Mouse (Mus musculus): Measurements from ENCODE around the gene Dusp22. TPM values are rescaled to one million over a fixed set of nuclear protein-coding genes. Genes with fewer than 3 reads are reported as not detected.
A peak's percentile ranks its signal among the peaks of the same experiment; 100 is the strongest.

Gene Dusp22
- polyA plus RNA-seq, 1 experiment from 2014 or later: 45.0 TPM

DNA sequence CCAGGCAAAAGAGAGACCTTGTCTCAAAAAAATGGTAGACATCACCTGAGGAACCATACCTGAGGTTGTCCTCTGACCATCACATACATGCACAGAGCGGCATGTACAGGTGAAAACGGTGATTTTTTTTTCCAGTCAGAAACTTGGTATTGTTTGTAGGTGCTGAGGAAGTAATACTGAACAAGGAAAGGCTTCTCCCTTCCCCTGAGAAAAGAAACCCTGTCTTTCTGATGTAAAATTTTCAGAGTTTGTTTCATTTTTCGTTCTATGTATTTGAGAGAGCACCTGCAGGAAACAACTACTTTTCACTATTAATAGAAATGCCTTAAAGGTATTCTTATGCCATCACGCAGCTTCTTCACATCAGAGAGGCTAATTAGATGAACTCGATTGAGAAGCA, 19.0 kb downstream of the Dusp22 start:
- no peak overlapping the region for H3K27ac ChIP-seq (replicated peaks)
- no peak overlapping the region for H3K9ac ChIP-seq
- H3K4me3 ChIP-seq (replicated peaks): no peak overlapping the region
- ATAC-seq (ENCODE audit: insufficient number of reproducible peaks, low FRiP score, low TSS enrichment, low read depth): no peak
- no peaks in the 10 kb centered on the region for H3K4me1 ChIP-seq
- H3K36me3 ChIP-seq: 0 out of 2 replicates have a peak, but pooled peaks cover 4% of the 10 kb centered on the region
- no peaks in the 10 kb centered on the region for H3K9me3 ChIP-seq (replicated peaks)
- H3K27me3 ChIP-seq: no peaks in the 10 kb centered on the region
- H3K4me2 ChIP-seq (replicated peaks): no peak overlapping the region
- WGBS: 84% methylated on average over 5 of the region's 5 CpGs

DNA sequence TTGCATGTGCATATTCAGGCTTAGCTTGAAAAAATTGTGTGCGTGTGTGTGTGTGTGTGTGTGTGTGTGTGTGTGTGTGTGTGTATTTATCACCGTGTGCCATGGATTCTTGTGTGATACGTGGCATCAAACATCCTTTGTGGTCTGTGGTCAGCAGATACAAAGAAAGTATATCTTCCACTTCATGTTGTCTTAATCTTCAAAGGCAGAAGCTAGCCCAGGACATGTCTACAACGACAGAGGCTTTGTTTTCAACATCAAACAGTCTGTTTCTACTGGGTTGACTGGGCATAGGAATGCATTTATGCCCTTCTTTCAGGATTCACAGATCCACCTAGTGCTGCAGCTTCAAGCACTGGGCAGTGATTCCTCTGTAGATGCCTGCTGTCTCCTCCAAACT, 22.1 kb downstream of the Dusp22 start:
- H3K4me2 ChIP-seq (replicated peaks): no peak overlapping the region
- no peak overlapping the region for H3K27ac ChIP-seq (replicated peaks)
- 80% methylated on average over 4 of the region's 4 CpGs for WGBS
- H3K9ac ChIP-seq: no peak overlapping the region
- H3K36me3 ChIP-seq: 0 out of 2 replicates have a peak, but pooled peaks cover 4% of the 10 kb centered on the region
- no peaks in the 10 kb centered on the region for H3K4me1 ChIP-seq
- H3K9me3 ChIP-seq (replicated peaks): no peaks in the 10 kb centered on the region
- H3K4me3 ChIP-seq (replicated peaks): no peak overlapping the region
- no peak for ATAC-seq (ENCODE audit: insufficient number of reproducible peaks, low FRiP score, low TSS enrichment, low read depth)
- no peaks in the 10 kb centered on the region for H3K27me3 ChIP-seq

GRCm38 (mm10) chr13:30682328-30682727, 22.5 kb downstream of the Dusp22 start:
- no peaks in the 10 kb centered on the region for H3K4me1 ChIP-seq
- no peak overlapping the region for H3K9ac ChIP-seq
- 78% methylated on average over 3 of the region's 3 CpGs for WGBS
- H3K9me3 ChIP-seq (replicated peaks): no peaks in the 10 kb centered on the region
- H3K27me3 ChIP-seq: no peaks in the 10 kb centered on the region
- 0 out of 2 replicates have a peak overlapping the region, but pooled peaks have one; percentile 36 for H3K27ac ChIP-seq (replicated peaks)
- H3K4me2 ChIP-seq (replicated peaks): no peak overlapping the region
- H3K4me3 ChIP-seq (replicated peaks): no peak overlapping the region
- H3K36me3 ChIP-seq: 0 out of 2 replicates have a peak, but pooled peaks cover 4% of the 10 kb centered on the region
- ATAC-seq (ENCODE audit: insufficient number of reproducible peaks, low FRiP score, low TSS enrichment, low read depth): no peak

DNA sequence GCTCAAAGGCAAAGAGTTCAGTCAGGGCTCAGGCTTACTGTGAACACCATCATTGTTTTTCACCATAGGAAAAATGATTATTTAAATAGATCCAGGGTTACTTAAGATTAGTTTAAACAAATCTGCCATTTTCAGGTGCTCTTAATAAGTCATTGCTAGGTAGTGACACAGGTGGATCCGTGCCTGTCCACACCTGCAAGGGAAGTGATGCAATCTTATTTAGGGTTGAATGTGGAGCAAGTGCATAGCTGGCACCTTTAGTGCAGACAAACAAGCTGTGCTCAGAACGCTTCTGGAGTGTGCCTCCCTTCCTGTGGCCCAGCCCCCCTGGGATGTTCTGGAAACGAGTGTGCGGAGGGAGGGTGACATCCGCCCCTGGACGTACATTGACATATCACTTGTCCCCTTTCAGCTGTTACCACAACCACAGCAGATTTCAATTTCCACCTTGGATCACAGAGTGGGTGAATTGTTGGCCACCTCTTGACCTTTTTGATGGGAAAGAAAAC, 24.9 kb downstream of the Dusp22 start:
- Histone ChIP-seq H3K9me3 (replicated peaks) (no peaks in the 10 kb centered on the region), H3K27ac (replicated peaks) (no peak overlapping the region; the same call in 1 of the 2 replicates), H3K4me2 (replicated peaks) (no peak overlapping the region), H3K27me3 (no peaks in the 10 kb centered on the region), H3K9ac (no peak overlapping the region), H3K36me3 (no peaks in the 10 kb centered on the region), H3K4me3 (replicated peaks) (no peak overlapping the region), H3K4me1 (no peaks in the 10 kb centered on the region)
- WGBS: 49% methylated on average over 6 of the region's 6 CpGs
- ATAC-seq (ENCODE audit: insufficient number of reproducible peaks, low FRiP score, low TSS enrichment, low read depth): no peak

DNA sequence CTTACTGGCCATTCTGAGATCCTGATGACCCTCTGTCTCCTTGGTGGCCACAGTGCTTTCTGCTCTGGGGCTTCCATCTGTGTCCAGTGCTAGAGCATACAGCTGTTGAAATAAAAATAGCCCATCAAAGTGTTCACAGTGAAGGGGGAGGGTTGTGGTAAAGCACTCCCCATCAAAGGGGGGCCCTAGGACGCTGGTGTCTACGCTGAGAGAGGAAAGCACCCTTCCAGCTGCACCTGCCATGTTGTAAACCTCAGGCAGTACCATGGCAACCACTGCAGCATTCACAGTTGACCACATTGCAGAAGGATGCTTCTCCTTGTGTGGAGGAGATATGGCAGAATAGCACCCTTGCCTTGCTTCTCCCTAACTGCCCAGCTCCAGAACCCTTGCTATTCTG, 26.2 kb downstream of the Dusp22 start:
- Histone ChIP-seq H3K27ac (replicated peaks) (no peak overlapping the region), H3K4me3 (replicated peaks) (no peak overlapping the region), H3K4me1 (no peaks in the 10 kb centered on the region), H3K9me3 (replicated peaks) (no peaks in the 10 kb centered on the region), H3K9ac (no peak overlapping the region), H3K4me2 (replicated peaks) (no peak overlapping the region), H3K27me3 (no peaks in the 10 kb centered on the region), H3K36me3 (no peaks in the 10 kb centered on the region)
- WGBS: 82% methylated on average over 2 of the region's 2 CpGs
- no peak for ATAC-seq (ENCODE audit: insufficient number of reproducible peaks, low FRiP score, low TSS enrichment, low read depth)

DNA sequence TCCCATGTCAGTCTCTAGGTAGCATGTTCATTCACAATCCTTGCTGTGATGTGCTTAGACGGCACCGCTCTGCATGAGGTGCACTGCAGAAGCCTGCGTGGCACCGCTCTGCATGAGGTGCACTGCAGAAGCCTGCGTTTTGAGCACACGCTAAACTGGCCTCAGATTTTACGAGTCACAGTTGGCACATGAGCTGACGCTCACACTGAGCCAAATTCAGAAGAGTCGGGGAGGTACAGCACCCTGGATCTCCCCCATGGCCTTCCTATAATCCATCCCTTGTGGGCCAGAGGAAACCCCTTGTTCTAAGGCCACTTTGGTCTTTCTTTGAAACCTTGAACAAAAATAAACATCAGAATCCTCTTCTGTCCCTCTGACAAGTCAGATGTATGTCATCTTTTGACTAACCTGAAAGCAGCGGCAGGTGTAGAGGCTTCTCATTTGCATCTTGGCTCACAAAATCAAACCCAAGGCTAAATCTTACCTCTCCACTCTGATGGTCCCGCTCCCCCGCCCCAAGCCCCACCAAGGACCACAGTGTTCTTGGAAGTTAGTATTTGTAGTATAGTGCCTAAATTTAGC, 28.3 kb downstream of the Dusp22 start:
- no peak for ATAC-seq (ENCODE audit: insufficient number of reproducible peaks, low FRiP score, low TSS enrichment, low read depth)
- H3K9ac ChIP-seq: no peak overlapping the region
- no peak overlapping the region for H3K4me2 ChIP-seq (replicated peaks)
- no peaks in the 10 kb centered on the region for H3K9me3 ChIP-seq (replicated peaks)
- no peaks in the 10 kb centered on the region for H3K27me3 ChIP-seq
- H3K4me1 ChIP-seq: peaks cover 5% of the 10 kb centered on the region; the same call in 1 of the 2 replicates
- H3K36me3 ChIP-seq: no peaks in the 10 kb centered on the region
- WGBS: 84% methylated on average over 12 of the region's 12 CpGs
- no peak overlapping the region for H3K27ac ChIP-seq (replicated peaks)
- no peak overlapping the region for H3K4me3 ChIP-seq (replicated peaks)

DNA sequence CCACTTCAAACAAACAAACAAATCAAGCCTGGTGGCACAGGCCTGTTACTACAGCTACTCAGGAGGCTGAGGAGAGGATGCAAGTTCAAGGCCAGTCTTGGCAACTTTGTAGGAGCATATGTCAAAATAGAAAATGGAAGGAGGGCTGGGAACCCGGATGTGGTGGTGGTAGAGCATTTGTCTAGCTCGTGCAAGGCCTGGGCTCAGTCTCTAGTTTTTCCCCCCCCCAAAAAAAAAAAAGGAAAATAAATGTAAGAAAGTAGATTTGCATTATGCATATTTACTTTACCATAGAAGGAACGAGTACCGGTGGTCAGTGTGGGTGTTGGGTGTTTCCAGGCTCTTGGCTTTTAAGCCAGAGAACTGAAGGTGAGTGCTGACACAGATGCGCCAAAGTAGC, 29.7 kb downstream of the Dusp22 start:
- Histone ChIP-seq H3K9ac (no peak overlapping the region), H3K36me3 (no peaks in the 10 kb centered on the region), H3K4me2 (replicated peaks) (no peak overlapping the region), H3K9me3 (replicated peaks) (no peaks in the 10 kb centered on the region), H3K4me3 (replicated peaks) (no peak overlapping the region), H3K27me3 (no peaks in the 10 kb centered on the region), H3K27ac (replicated peaks) (no peak overlapping the region), H3K4me1 (peaks cover 5% of the 10 kb centered on the region; the same call in 1 of the 2 replicates)
- no peak for ATAC-seq (ENCODE audit: insufficient number of reproducible peaks, low FRiP score, low TSS enrichment, low read depth)
- 88% methylated on average over 5 of the region's 5 CpGs for WGBS

DNA sequence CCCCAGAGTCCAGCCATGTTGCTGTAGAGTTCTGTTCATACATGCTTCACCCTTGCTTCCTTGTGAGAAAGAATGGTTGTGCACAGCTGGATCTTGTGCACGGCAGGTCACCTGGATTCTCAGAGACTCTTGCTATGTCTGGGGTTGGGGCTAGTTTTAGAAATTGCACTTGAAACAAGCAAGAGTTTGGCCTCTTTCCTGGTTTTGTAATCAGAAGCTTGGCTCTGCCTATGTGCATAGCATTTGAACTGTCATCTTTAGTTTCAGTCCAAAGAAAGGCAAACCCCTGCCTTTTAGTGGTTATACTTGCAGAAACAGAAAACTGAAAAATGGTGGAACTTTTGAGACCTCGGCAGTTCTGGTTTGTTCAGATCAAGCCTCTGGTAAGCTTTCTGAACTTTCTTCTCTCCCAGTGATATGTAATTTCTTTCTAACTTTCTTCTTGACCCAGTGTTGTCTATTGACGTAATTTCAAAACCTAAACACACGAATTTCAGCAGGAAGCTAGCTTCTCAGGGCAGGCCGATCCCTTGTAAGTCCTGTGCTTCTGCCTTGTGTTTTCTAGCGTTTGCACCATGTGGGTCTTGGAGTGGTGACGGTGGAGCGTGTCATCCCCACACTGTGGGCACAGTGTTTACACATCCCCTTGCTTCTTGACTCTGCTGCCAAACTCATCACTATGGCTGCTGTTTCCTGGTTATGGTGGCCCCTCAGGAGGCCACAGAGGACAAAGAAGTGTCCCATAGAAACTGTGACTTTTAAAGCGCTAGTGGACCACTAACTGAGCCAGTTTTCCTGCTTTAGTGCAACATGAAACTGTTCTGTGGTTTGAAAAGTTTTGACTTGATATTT, 31.9 kb downstream of the Dusp22 start:
- no peaks in the 10 kb centered on the region for H3K9me3 ChIP-seq (replicated peaks)
- no peak for ATAC-seq (ENCODE audit: insufficient number of reproducible peaks, low FRiP score, low TSS enrichment, low read depth)
- 69% methylated on average over 9 of the region's 9 CpGs for WGBS
- H3K4me2 ChIP-seq (replicated peaks): no peak overlapping the region
- no peaks in the 10 kb centered on the region for H3K36me3 ChIP-seq
- H3K27ac ChIP-seq (replicated peaks): peak overlapping the region; percentile 63
- no peaks in the 10 kb centered on the region for H3K27me3 ChIP-seq
- H3K4me3 ChIP-seq (replicated peaks): no peak overlapping the region
- peaks cover 5% of the 10 kb centered on the region; the same call in 1 of the 2 replicates for H3K4me1 ChIP-seq
- no peak overlapping the region for H3K9ac ChIP-seq

DNA sequence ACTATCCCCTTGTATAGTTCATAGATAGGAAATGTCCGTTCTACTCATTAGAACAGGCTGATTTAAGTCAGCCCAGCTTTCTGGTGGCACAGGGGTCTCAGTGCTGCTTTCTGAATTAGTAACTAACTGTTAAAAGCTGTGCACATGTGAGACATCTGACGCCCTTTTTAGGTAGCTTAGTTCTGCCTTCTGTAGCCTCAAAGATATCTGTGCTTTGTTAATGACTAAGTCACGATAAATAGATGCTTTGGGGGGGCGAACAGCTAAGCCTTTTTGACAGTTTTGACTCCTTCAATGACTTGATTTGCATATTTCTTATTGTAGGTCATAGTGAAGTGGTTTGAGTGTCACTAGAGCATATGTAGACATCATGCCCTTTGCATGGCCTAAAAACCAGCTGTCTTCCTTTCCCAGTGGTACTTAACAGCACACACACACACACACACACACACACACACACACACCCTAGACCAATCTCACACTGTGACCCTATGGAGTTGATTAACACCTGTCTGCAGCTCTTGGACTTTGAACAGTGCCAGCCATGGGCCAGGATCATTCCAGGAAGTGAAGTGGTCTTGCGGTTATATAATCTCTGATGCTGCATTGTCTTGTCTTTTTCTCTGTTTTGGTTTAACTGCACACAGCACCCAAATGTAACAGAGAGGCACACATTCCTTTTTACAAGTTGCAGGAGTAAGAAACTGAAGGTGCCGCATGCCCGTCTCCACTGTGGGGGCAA, 33.0 kb downstream of the Dusp22 start:
- H3K9ac ChIP-seq: no peak overlapping the region
- no peak overlapping the region for H3K4me2 ChIP-seq (replicated peaks)
- ATAC-seq (ENCODE audit: insufficient number of reproducible peaks, low FRiP score, low TSS enrichment, low read depth): no peak
- no peaks in the 10 kb centered on the region for H3K9me3 ChIP-seq (replicated peaks)
- 0 out of 2 replicates have a peak, but pooled peaks cover 4% of the 10 kb centered on the region for H3K36me3 ChIP-seq
- no peaks in the 10 kb centered on the region for H3K27me3 ChIP-seq
- H3K4me3 ChIP-seq (replicated peaks): no peak overlapping the region
- 81% methylated on average over 7 of the region's 7 CpGs for WGBS
- H3K27ac ChIP-seq (replicated peaks): no peak overlapping the region
- peaks cover 5% of the 10 kb centered on the region; the same call in 1 of the 2 replicates for H3K4me1 ChIP-seq

GRCm38 (mm10) chr13:30695232-30695631, 35.4 kb downstream of the Dusp22 start:
- WGBS: 49% methylated on average over 1 of the region's 1 CpGs
- ATAC-seq (ENCODE audit: insufficient number of reproducible peaks, low FRiP score, low TSS enrichment, low read depth): no peak
- Histone ChIP-seq H3K4me3 (replicated peaks) (no peak overlapping the region), H3K27ac (replicated peaks) (no peak overlapping the region), H3K9me3 (replicated peaks) (no peaks in the 10 kb centered on the region), H3K36me3 (0 out of 2 replicates have a peak, but pooled peaks cover 8% of the 10 kb centered on the region), H3K9ac (no peak overlapping the region), H3K27me3 (no peaks in the 10 kb centered on the region), H3K4me2 (replicated peaks) (no peak overlapping the region), H3K4me1 (peaks cover 5% of the 10 kb centered on the region; the same call in 1 of the 2 replicates)

DNA sequence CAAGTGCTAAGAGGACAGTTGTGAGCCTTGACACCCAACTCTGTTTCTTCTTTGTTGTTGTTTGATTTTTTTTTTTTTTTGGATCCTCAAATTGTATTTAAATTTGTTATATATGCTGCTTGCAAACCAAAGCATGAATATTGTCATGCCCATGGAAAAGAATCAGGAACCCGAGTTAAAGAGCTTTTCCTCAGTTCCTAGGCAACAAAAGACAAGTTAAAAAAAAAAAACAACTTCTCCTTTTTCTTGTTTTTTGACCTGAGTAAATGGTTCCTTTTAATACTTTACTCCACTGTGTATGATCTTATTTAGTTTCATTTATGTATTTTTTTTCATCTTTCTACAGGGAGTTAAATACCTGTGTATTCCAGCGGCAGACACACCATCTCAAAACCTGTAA, 36.1 kb downstream of the Dusp22 start:
- WGBS: 81% methylated on average over 2 of the region's 2 CpGs

More for the DNA sequence above, 36.1 kb downstream of the Dusp22 start:
- Histone ChIP-seq H3K27me3 (no peaks in the 10 kb centered on the region), H3K4me3 (replicated peaks) (no peak overlapping the region), H3K9me3 (replicated peaks) (no peaks in the 10 kb centered on the region), H3K4me2 (replicated peaks) (no peak overlapping the region), H3K9ac (no peak overlapping the region), H3K27ac (replicated peaks) (no peak overlapping the region), H3K4me1 (peaks cover 5% of the 10 kb centered on the region; the same call in 1 of the 2 replicates), H3K36me3 (0 out of 2 replicates have a peak, but pooled peaks cover 8% of the 10 kb centered on the region)
- ATAC-seq (ENCODE audit: insufficient number of reproducible peaks, low FRiP score, low TSS enrichment, low read depth): no peak

Data from embryonic facial prominence, embryonic 15.5 days (tissue).